In genomic region chr5:99782806-99783205, GRCm38 (mm10) we compare ENCODE assay signal across 25 mouse cellular contexts. TPM values are rescaled to one million over a fixed set of nuclear protein-coding genes. Genes with fewer than 3 reads are reported as not detected.
DNase-seq lines count a peak whose midpoint lies in the region; ATAC-seq and TF ChIP-seq lines count a peak whose summit lies in the region.
"Had no signal": no experiment of that assay in that cellular context is flagged by ENCODE, and none has a peak within 500 bp of the region (broad histone marks: within the 10 kb centered on the region; RNA-seq: fewer than 3 reads in every experiment).

No protein-coding gene starts in this region.

- H3K27ac ChIP-seq in heart, embryonic 10.5 days = peak overlapping the region; percentile 45; the same call in 1 of the 2 replicates
- peak overlapping the region; percentile 40 for H3K27ac ChIP-seq in heart, embryonic 13.5 days (replicated peaks)
- peak overlapping the region; percentile 66 for H3K27ac ChIP-seq in heart, embryonic 15.5 days
- no peak overlapping the region for H3K27ac ChIP-seq in heart, postnatal 0 days (ENCODE audit: low read depth)
- no peak overlapping the region for H3K27ac ChIP-seq in heart, embryonic 11.5 days (ENCODE audit: low read depth, low read length)
- H3K27ac ChIP-seq: embryonic facial prominence, embryonic 10.5 days; embryonic facial prominence, embryonic 12.5 days; forebrain, embryonic 13.5 days had no signal

- TF ChIP-seq EP300 in heart, postnatal 0 days (IDR thresholded peaks at IDR 0.05; ENCODE audit: low read depth) = no peak

- H3K27me3 ChIP-seq in heart, embryonic 10.5 days (ENCODE audit: insufficient read depth, poor library complexity, severe bottlenecking) = no peaks in the 10 kb centered on the region
- H3K27me3 ChIP-seq in heart, embryonic 13.5 days (replicated peaks) = no peaks in the 10 kb centered on the region
- H3K27me3 ChIP-seq in heart, embryonic 15.5 days = no peaks in the 10 kb centered on the region
- H3K27me3 ChIP-seq in heart, postnatal 0 days (ENCODE audit: control insufficient read depth, insufficient read depth, low read length) = no peaks in the 10 kb centered on the region
- no peaks in the 10 kb centered on the region for H3K27me3 ChIP-seq in heart, embryonic 11.5 days (ENCODE audit: control insufficient read depth, insufficient read depth, low read length)
- H3K27me3 ChIP-seq: CH12.LX; embryonic facial prominence, embryonic 12.5 days; forebrain, embryonic 13.5 days had no signal

- peaks cover 19% of the 10 kb centered on the region for H3K4me1 ChIP-seq in heart, embryonic 10.5 days
- H3K4me1 ChIP-seq in heart, embryonic 13.5 days = peaks cover 30% of the 10 kb centered on the region
- H3K4me1 ChIP-seq in heart, embryonic 15.5 days (replicated peaks) = peaks cover 21% of the 10 kb centered on the region
- peaks cover 10% of the 10 kb centered on the region for H3K4me1 ChIP-seq in heart, postnatal 0 days (ENCODE audit: control insufficient read depth, insufficient read depth)
- peaks cover 11% of the 10 kb centered on the region; the same call in 1 of the 2 replicates for H3K4me1 ChIP-seq in heart, embryonic 11.5 days (ENCODE audit: control insufficient read depth, insufficient read depth, low read length)
- H3K4me1 ChIP-seq: embryonic facial prominence, embryonic 12.5 days had no signal

- no peak overlapping the region for H3K4me3 ChIP-seq in heart, embryonic 10.5 days
- no peak overlapping the region for H3K4me3 ChIP-seq in heart, embryonic 13.5 days
- H3K4me3 ChIP-seq in heart, embryonic 15.5 days = no peak overlapping the region
- no peak overlapping the region for H3K4me3 ChIP-seq in heart, postnatal 0 days (ENCODE audit: low read depth, low read length)
- no peak overlapping the region for H3K4me3 ChIP-seq in heart, embryonic 11.5 days (ENCODE audit: low read depth, low read length)
- H3K4me3 ChIP-seq: embryonic facial prominence, embryonic 10.5 days; embryonic facial prominence, embryonic 12.5 days; forebrain, embryonic 13.5 days had no signal

- 55% methylated on average over 1 of the region's 1 CpGs for WGBS in heart, embryonic 10.5 days
- WGBS in heart, embryonic 13.5 days = 24% methylated on average over 1 of the region's 1 CpGs
- 27% methylated on average over 1 of the region's 1 CpGs for WGBS in heart, embryonic 15.5 days
- 24% methylated on average over 1 of the region's 1 CpGs for WGBS in heart, postnatal 0 days
- 38% methylated on average over 1 of the region's 1 CpGs for WGBS in heart, embryonic 11.5 days (ENCODE audit: insufficient replicate concordance)

- H3K36me3 ChIP-seq in heart, embryonic 10.5 days = no peaks in the 10 kb centered on the region
- no peaks in the 10 kb centered on the region for H3K36me3 ChIP-seq in heart, embryonic 13.5 days
- H3K36me3 ChIP-seq in heart, embryonic 15.5 days = no peaks in the 10 kb centered on the region
- H3K36me3 ChIP-seq in heart, postnatal 0 days (replicated peaks; ENCODE audit: control insufficient read depth, insufficient read depth, low read length) = no peaks in the 10 kb centered on the region
- no peaks in the 10 kb centered on the region for H3K36me3 ChIP-seq in heart, embryonic 11.5 days (ENCODE audit: control insufficient read depth, insufficient read depth, low read length)
- H3K36me3 ChIP-seq: embryonic facial prominence, embryonic 10.5 days; embryonic facial prominence, embryonic 12.5 days; G1E had no signal

- no peak for TF ChIP-seq CTCF in heart, postnatal 0 days (IDR thresholded peaks at IDR 0.05; ENCODE audit: low read depth)

- H3K9me3 ChIP-seq in heart, embryonic 10.5 days = no peaks in the 10 kb centered on the region
- no peaks in the 10 kb centered on the region for H3K9me3 ChIP-seq in heart, embryonic 13.5 days
- H3K9me3 ChIP-seq in heart, embryonic 15.5 days (replicated peaks) = no peaks in the 10 kb centered on the region
- no peaks in the 10 kb centered on the region for H3K9me3 ChIP-seq in heart, postnatal 0 days (replicated peaks; ENCODE audit: control insufficient read depth, low read length)
- no peaks in the 10 kb centered on the region for H3K9me3 ChIP-seq in heart, embryonic 11.5 days (replicated peaks; ENCODE audit: control insufficient read depth, low read length)
- H3K9me3 ChIP-seq: embryonic facial prominence, embryonic 10.5 days; embryonic facial prominence, embryonic 12.5 days; forebrain, embryonic 13.5 days had no signal

- ATAC-seq in heart, embryonic 13.5 days (ENCODE audit: extremely low read depth, insufficient number of reproducible peaks, low FRiP score, low TSS enrichment) = no peak
- ATAC-seq in heart, embryonic 15.5 days (replicated peaks; ENCODE audit: insufficient number of reproducible peaks, insufficient read depth, low FRiP score, low read depth) = peak; percentile 58
- peak; percentile 44; the same call in 1 of the 2 replicates for ATAC-seq in heart, postnatal 0 days (ENCODE audit: insufficient read depth, low read depth)
- ATAC-seq in heart, embryonic 11.5 days (replicated peaks; ENCODE audit: insufficient number of reproducible peaks, low FRiP score, low TSS enrichment) = no peak
- ATAC-seq: activated CD4-positive, CD25-positive, alpha-beta regulatory T cell, adult 4 months; CD4-positive, CD25-positive, alpha-beta regulatory T cell, adult 4 months; forebrain, embryonic 13.5 days; Patski had no signal

- no peak for DNase-seq in heart, embryonic 10.5 days (ENCODE audit: low spot score)
- DNase-seq in heart, postnatal 25 days (ENCODE audit: low spot score) = no peak
- no peak for DNase-seq in heart, adult 18-20 months
- no peak for DNase-seq in heart, postnatal 10 days
- peak; percentile 7 for DNase-seq in heart, postnatal 0 days (ENCODE audit: low spot score)
- DNase-seq: adrenal gland, adult 8-10 months; adrenal gland, postnatal 14 days; adrenal gland, postnatal 36 days; B cell, adult 2 months; cerebellum, adult 11-12 months; cerebellum, adult 2 months; cerebellum, adult 9-10 months; cerebellum, postnatal 10 days; cerebellum, postnatal 25 days had no signal

- intact Hi-C loops in heart, postnatal 25 days (cut with DNase I) = no loop called here
- intact Hi-C loops in heart, postnatal 10 days (cut with DNase I) = no loop called here

- H3K9ac ChIP-seq in heart, embryonic 13.5 days = no peak overlapping the region
- H3K9ac ChIP-seq in heart, embryonic 15.5 days = no peak overlapping the region
- H3K9ac ChIP-seq in heart, postnatal 0 days (replicated peaks; ENCODE audit: low read depth, low read length) = no peak overlapping the region
- no peak overlapping the region for H3K9ac ChIP-seq in heart, embryonic 11.5 days (ENCODE audit: low read depth, low read length)
- H3K9ac ChIP-seq: embryonic facial prominence, embryonic 12.5 days; forebrain, embryonic 13.5 days had no signal

- peak overlapping the region; percentile 7; the same call in 1 of the 2 replicates for H3K4me2 ChIP-seq in heart, embryonic 13.5 days
- H3K4me2 ChIP-seq in heart, embryonic 15.5 days = no peak overlapping the region
- H3K4me2 ChIP-seq in heart, postnatal 0 days (ENCODE audit: low read depth, low read length) = no peak overlapping the region
- no peak overlapping the region; the same call in 1 of the 2 replicates for H3K4me2 ChIP-seq in heart, embryonic 11.5 days
- H3K4me2 ChIP-seq: embryonic facial prominence, embryonic 12.5 days; forebrain, embryonic 13.5 days had no signal

RNA-seq across cellular contexts. Expression of gene Rasgef1b, which starts 53.9 kb away (rescaled TPM):
- polyA plus RNA-seq in heart, embryonic 10.5 days (2016; fragmentation: Nextera tagmentation; extraction: Ambion mirVana) = 20.6 and 31.1 TPM in 2 replicates
- 1 to 10 TPM; 7.4 to 7.7 TPM for total RNA-seq in heart, postnatal 25 days (2021)
- 36.7 and 38.3 TPM in 2 replicates for polyA plus RNA-seq in heart, embryonic 13.5 days (2015; fragmentation: Nextera tagmentation; extraction: Ambion mirVana)
- 10 to 100 TPM; 14.6 to 19.6 TPM for total RNA-seq in heart, adult 18-20 months (2021)
- 33.1 and 33.4 TPM in 2 replicates for polyA plus RNA-seq in heart, embryonic 15.5 days (2015; fragmentation: Nextera tagmentation; extraction: Ambion mirVana)
- 10 to 100 TPM; 12.0 to 12.3 TPM for total RNA-seq in heart, postnatal 10 days (2021)
- 21.4 and 29.8 TPM in 2 replicates for total RNA-seq in heart, postnatal 0 days (2014; rRNA removed; ENCODE audit: low replicate concordance)
- 18.7 and 19.0 TPM in 2 replicates for polyA plus RNA-seq in heart, postnatal 0 days (2015; fragmentation: Nextera tagmentation; extraction: Ambion mirVana)
- 41.6 and 44.2 TPM in 2 replicates for polyA plus RNA-seq in heart, embryonic 11.5 days (2014; fragmentation: Nextera tagmentation; extraction: Ambion mirVana)
- polyA plus RNA-seq: G1E had no signal

Comparison
In these comparisons a context has a peak if more than half of its experiments do, and no peak if none do; other contexts are left out.
1. H3K27ac ChIP-seq: peak in heart, embryonic 10.5 days (single experiment), heart, embryonic 13.5 days (single experiment) and heart, embryonic 15.5 days (single experiment); none in heart, postnatal 0 days (single experiment) and heart, embryonic 11.5 days (single experiment).
2. ATAC-seq: peak in heart, embryonic 15.5 days (single experiment) and heart, postnatal 0 days (single experiment); none in heart, embryonic 13.5 days (single experiment) and heart, embryonic 11.5 days (single experiment).